Mouse (Mus musculus) left cerebral cortex, postnatal 25 days (tissue): ENCODE measurements around the gene Cdh1. TPM values are rescaled to one million over a fixed set of nuclear protein-coding genes. Genes with fewer than 3 reads are reported as not detected.
"Not testable (repeated sequence)": the region's sequence is repeated elsewhere in the genome, so short reads cannot be mapped to it uniquely, and the experiment has no call there.

Experiments
- DNase-seq, 2 experiments: peaks; one replicate each; pipeline ENCODE4 v3.0.0; 2022; ENCODE audit warnings: low spot score in 2 of 2, mixed read lengths in 1 of 2
- intact Hi-C: fragments of 180-260 bp; cut with DNase I; formaldehyde crosslinking; loops from one replicate; pipeline ENCODE4 v1.15.1; 2025
- total RNA-seq, 2 experiments: library from RNA; stranded (reverse); gene quantifications; 2 replicates each; pipeline ENCODE4 v1.2.3; 2021

Cdh1 gene
- total RNA-seq, 2 experiments from 2014 or later, result 2.3 to 2.5 TPM

GRCm38 (mm10) chr8:106588443-106589431, 14.4 kb upstream of the Cdh1 start:
- DNase-seq, result no peak

GRCm38 (mm10) chr8:106592458-106592857, 10.7 kb upstream of the Cdh1 start:
- DNase-seq, result no peak
- intact Hi-C loops, result no loop called here

More at GRCm38 (mm10) chr8:106588443-106589431, 14.4 kb upstream of the Cdh1 start:
- intact Hi-C loops, result no loop called here

DNA sequence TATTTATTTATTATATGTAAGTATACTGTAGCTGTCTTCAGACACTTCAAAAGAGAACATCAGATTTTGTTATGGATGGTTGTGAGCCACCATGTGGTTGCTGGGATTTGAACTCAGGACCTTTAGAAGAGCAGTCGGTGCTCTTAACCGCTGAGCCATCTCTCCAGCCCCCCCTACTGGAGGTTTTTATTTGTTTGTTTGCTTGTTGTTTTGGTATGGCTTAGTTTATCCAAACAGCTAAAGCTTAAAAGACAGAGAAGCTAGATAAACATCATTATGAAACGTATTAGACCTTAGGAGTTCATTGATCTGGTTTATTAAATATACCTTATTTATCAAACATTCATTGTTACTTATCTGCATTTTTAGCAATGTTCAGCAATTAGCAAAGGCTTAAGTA, 7.5 kb upstream of the Cdh1 start:
- DNase-seq, intact Hi-C loops: not testable (repeated sequence)

GRCm38 (mm10) chr8:106597067-106597466, 6.1 kb upstream of the Cdh1 start:
- intact Hi-C loops, result no loop called here
- no peak for DNase-seq

DNA sequence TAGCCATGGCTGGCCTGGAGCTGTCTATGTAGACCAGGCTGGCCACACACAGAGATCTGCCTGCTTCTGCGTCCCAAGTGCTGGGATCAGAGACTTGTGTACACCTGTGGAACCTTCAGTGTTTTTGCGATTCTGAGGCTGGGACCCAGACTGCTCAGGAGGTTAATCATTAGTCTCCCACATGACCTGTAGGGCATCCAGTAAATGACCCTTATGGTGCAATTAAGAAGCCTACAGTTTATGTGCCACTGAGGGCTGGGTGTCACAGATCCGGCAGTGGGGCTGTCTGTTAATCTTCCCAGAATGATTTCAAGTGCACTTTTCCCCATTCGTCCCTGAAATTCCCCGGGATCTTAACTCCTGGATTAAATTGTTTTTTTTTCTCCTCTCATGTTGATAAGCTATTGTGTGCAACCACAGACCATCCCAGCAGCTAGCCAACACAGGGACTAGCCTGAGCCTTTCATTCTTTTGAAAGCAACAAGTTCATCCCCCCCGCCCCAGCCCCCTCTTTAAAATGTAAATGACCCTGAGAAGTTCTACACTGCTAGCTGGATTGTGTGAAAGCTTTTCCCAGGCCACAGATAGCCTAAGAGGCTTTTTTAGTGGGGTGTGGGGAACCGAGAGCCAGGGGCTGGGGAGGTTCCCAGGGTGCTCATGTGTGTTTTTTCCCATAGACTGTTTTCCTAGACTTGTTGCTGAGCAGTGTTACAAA, 3.7 kb upstream of the Cdh1 start:
- intact Hi-C loops, result no loop called here
- DNase-seq, result no peak

DNA sequence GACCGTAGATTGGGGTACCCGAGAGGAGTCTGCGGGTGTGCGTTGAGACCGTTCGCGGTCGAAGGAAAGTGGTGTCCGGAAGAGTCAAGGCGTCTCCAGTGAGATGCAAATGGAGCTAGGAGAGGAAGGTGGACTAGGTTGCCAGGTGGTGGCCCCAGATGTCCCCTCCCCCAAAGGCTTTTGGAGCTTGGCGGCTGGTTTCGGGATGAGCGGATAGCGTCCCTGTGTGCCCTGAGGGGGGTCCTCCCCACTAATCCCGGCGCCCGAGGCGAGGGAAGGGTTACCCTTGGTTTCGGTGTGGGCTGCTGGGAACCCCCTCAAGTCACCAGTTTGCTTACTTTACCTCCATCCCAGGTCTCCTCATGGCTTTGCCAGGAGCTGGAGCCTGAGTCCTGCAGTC, 782 bp downstream of the Cdh1 start:
- no peak for DNase-seq
- intact Hi-C loops, result no loop called here

DNA sequence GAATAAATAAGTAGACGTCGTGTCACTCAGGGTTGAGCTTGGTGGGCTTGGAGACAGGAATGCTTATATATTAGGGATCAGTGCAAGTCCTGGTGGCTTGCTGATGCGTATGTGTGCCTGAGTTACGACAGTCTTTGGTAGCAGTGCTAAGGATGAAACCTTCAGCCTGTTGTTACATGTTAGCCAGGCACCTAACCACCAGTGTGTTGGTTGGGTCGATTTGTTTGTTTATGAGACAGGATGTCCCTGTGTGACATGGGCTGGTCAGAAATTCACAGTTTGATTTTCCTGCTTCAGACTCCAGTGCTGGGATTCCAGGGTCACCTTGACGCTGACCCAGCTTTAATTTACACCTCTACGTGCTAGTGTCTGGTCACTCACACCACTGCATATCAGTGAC, 2.5 kb downstream of the Cdh1 start:
- intact Hi-C loops, result no loop called here
- no peak for DNase-seq

GRCm38 (mm10) chr8:106606121-106606520, 3.0 kb downstream of the Cdh1 start:
- intact Hi-C loops, result no loop called here
- DNase-seq, result no peak

DNA sequence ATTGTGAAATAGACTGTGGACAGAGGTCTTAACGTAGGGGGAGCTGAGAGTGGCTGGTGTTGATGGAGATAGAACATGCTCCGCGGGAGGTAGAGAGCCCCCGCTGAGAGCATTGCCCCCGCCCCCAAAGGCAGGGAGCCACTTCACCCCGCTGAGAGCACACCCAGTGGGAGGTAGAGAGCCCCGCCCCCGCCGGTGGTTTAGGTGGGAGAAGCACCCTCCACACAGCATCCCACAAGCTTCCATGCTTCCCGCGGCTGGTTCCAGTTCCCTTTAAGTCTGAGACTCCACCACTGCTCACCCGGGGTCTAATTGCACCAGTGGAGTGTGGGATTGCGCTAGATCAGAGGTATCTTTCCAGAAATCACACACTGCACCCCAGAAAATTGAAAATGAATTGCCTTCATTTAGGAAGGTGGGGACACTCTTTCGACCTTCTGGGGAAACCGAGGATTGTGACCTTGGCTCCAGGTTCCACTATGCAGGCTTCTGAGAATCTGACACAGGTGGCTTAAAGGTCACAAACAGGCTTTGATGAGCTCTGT, 3.5 kb downstream of the Cdh1 start:
- intact Hi-C loops, result no loop called here

GRCm38 (mm10) chr8:106607783-106608182, 4.6 kb downstream of the Cdh1 start:
- intact Hi-C loops, result not testable (repeated sequence)

More for the DNA sequence above, 3.5 kb downstream of the Cdh1 start:
- DNase-seq, result no peak

GRCm38 (mm10) chr8:106608425-106608824, 5.3 kb downstream of the Cdh1 start:
- no peak for DNase-seq
- intact Hi-C loops, result no loop called here

More at GRCm38 (mm10) chr8:106607783-106608182, 4.6 kb downstream of the Cdh1 start:
- not testable (repeated sequence) for DNase-seq

GRCm38 (mm10) chr8:106609076-106609903, 6.1 kb downstream of the Cdh1 start:
- intact Hi-C loops, result no loop called here
- DNase-seq, result no peak

DNA sequence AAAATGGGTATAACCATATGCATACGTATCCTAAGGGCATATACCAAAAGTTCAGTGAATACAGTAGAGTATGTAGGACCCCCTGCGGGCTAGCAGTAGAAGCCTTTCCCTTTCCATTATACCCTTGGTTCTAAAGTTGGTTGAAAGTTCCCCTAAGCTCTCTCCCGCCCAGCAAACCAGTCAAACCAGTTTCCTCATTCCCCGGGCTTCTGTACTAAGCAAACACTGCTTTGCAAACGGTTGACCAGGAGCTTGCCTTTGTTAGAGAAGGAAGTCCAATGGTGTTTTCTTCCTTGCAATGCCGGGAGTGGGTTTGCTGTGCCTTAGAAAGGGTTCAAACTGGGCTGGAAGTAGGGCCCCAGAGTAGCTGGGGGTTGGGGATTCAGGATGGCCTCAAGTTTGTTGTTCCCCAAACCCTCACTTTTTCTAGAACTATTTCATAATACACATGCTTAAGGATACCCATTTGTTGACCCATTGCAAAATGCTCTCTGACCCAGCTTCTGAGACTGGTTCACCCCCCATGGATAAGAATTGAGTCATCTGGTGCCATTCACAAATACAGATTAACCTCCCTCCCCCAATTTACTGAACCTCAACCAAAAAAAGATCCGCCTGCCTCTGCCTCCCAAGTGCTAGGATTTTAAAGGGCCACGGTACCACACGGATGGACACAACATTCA, 7.9 kb downstream of the Cdh1 start:
- intact Hi-C loops, result no loop called here
- no peak for DNase-seq

DNA sequence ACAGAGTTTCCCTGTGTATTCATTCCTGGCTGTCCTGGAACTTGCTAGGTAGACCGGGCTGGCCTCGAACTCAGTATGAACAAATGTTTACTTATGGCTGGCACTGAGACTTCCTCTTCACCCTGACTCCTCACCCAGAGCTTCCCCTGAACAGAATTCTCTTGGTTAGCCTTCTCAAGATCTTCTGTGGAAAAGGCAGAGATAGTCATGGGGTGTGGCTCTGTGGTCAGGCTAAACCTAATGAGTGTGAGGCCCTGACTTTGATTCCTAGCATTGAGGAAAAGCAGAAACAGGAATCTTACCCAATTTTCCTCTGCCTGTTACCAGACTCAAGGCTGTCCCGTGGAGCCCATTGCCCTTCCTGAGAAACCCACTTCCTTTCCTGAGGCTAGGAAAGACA, 8.9 kb downstream of the Cdh1 start:
- intact Hi-C loops, result no loop called here

GRCm38 (mm10) chr8:106614704-106615103, 11.6 kb downstream of the Cdh1 start:
- no peak for DNase-seq
- intact Hi-C loops, result no loop called here

More for the DNA sequence above, 8.9 kb downstream of the Cdh1 start:
- DNase-seq, result no peak

- intact Hi-C loops, result no loop called here
- no peak for DNase-seq
Observed at GRCm38 (mm10) chr8:106615661-106616299, 12.6 kb downstream of the Cdh1 start.

GRCm38 (mm10) chr8:106616679-106617078, 13.5 kb downstream of the Cdh1 start:
- intact Hi-C loops, result no loop called here

GRCm38 (mm10) chr8:106617196-106617595, 14.0 kb downstream of the Cdh1 start:
- intact Hi-C loops, result no loop called here
- no peak for DNase-seq

More at GRCm38 (mm10) chr8:106616679-106617078, 13.5 kb downstream of the Cdh1 start:
- no peak for DNase-seq
